Mouse (Mus musculus): ENCODE data around the gene Hoxd3.

Gene Hoxd3

GRCm38 (mm10) chr2:74679596-74679971 is 32.1 kb upstream of the Hoxd3 start:
- no peak for DNase-seq

GRCm38 (mm10) chr2:74679980-74680379 is 31.7 kb upstream of the Hoxd3 start:
- no peak for DNase-seq

DNA sequence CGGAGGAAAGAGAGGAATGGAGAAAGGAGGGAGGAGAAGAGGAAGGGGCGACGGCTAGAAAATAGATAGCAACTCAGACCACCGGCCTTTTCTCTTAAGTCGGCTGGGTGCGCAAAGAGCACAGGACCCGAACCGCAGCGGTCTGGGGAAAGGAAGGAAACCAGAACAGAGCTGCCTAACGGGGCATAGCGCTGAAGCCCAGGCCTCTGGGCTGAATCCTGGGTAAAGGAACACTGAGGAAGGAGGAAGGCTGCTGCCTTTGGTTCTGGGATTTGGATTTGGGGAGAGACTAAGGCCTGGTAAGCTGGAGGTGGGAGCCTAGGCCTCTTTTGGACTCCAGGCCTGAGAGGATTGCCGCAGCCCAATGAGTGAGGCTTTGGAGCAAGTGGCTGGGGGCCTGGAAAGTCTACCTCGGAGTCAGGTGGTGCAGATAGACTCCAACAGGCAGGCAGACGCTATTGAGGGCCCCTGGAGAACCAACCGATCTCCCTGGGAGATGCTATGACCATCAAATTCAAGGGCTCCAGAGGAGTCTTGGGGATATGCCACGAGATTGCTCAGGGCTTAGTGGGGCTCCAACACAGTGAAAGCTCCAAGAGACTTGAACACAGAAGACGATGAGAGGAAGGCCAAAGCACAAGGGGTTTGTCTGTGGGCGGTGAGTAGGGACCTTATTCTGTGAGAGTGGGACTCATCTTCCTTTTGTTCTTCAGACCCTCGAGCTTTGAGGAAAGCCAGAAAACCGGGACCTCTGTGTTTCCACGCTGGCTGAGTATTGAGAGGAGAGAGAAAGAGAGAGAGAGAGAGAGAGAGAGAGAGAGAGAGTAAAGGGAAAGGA is 30.9 kb upstream of the Hoxd3 start:
- DNase-seq = no peak

DNA sequence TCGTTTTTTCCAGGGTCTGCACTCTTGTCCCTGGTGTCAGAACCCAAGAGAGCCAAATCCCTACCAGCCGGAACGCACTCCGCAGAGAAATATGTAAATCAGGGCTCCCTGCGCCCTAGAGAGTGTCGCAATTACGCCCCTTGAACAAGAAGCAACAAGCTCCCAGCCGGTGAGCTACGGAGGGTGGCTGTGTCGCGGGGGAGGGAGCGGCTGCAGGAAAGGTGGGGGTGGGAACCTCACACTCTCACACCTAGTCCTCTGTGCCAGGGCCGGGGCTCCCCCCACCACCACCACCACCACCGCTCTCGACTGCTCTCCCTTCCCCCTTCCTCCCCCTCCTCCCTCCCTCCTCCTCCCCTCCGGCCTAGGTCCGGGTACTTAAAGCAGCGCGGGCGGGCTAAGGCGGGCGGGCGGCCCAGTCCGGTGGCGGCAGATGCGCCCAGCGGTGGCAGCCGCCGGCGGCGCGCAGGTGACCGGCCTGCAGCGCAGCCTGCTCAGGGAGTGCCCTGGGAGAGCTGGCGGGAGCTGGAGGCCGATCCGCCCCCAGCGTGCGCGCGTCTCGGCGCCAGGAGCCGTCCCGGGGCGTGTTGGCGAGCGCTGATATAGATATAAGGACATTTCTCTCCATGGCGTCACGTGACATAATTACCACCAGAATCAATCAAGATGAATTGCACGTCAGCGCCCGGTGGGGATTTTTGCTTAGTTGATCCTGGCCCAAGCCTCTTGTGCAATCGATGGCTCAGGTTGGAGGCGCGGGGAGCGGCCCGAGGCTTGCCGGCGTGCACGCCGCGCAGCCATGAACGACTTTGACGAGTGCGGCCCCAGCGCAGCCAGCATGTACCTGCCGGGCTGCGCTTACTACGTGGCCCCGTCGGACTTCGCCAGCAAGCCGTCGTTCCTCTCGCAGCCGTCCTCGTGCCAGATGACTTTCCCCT is 29.9 kb upstream of the Hoxd3 start:
- DNase-seq = peak in 1 of 2 experiments; percentile 51

DNA sequence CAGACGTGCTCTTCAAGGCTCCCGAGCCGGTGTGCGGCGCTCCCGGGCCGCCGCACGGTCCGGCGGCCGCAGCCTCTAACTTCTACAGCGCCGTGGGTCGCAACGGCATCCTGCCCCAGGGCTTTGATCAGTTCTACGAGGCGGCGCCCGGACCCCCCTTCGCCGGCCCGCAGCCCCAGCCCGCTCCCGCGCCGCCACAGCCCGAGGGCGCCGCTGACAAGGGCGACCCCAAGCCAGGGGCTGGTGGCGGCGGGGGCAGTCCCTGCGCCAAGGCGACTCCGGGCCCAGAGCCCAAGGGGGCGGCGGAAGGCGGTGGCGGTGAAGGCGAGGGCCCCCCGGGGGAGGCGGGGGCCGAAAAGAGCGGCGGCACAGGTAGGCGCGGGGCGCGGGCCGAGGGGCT is 28.9 kb upstream of the Hoxd3 start:
- no peak for DNase-seq

DNA sequence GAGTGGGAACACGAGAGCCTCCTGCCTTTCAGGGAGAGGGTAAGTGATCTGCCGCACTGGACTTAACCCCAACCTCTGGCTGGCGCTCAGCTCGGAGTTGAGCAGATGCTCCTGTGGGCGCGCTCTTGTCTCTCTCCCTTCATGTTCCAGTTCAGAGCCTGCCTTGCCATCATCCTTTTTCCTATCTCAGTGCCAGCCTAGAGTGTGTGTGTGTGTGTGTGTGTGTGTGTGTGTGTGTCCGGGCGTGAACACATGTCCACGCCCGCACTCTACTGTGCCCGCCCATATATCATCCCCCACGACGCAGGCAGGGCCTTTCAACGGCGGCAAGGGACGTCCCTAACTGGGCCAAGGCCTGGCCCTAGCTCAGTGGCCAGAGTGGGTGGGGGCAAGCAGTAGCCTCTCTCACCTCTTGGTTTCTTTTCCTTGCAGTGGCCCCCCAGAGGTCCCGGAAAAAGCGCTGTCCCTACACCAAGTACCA is 28.2 kb upstream of the Hoxd3 start:
- DNase-seq = no peak

DNA sequence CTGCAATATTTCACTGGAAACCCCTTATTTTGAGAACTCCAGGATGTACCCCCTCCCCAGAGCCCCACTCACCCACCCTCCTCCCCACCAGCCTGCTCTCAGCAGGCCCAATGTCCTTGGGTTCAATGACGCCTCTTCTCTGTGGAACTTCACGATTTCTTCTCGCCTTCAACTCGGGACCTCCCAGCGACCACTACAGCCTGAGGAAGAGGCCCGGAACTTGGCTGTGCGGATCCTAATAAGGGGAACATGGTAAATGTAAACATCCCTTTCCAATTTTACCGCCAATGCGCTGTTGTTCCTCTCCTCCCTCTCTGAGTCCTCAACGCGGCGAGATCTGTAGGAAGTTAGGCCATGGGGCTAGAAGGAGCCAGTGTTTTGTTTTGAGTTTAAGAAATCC is 27.6 kb upstream of the Hoxd3 start:
- DNase-seq = no peak

GRCm38 (mm10) chr2:74685059-74685603 is 26.6 kb upstream of the Hoxd3 start:
- no peak for DNase-seq

GRCm38 (mm10) chr2:74686301-74686987 is 25.3 kb upstream of the Hoxd3 start:
- peak; percentile 91 for DNase-seq

DNA sequence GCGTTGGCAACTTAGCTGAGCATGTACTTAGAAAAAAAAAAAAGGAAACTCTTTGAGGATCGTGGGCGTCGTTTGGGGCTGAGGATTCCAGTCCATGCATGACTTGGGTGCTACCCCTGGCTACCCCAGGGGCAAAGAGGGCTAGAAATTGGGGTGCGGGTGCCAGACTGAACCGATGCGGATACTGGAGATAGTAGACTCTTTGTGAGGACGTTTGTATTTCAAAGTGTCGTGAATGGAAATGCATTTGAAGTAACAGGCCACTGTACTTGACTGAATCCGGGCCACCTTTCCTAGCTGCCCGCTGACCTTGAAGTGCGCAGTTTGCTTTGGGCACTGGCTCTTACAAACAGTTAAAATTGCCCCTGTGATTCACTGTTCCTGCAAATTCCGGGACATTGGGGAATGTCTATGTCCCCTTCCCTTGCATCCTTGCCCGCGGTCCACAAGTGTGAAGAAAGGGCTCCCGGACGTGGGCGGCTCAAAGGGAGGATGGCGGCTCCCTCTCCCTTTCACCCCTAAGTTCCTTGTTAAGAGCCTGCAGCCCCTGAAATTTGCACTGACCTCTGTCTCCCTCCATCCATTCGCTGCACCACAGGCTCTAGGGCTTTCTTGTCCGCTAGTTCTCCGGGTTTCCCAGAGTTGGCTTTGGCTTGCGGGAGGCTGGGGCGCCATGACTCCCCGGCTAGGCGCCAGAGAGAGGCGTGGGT is 24.6 kb upstream of the Hoxd3 start:
- DNase-seq = no peak

DNA sequence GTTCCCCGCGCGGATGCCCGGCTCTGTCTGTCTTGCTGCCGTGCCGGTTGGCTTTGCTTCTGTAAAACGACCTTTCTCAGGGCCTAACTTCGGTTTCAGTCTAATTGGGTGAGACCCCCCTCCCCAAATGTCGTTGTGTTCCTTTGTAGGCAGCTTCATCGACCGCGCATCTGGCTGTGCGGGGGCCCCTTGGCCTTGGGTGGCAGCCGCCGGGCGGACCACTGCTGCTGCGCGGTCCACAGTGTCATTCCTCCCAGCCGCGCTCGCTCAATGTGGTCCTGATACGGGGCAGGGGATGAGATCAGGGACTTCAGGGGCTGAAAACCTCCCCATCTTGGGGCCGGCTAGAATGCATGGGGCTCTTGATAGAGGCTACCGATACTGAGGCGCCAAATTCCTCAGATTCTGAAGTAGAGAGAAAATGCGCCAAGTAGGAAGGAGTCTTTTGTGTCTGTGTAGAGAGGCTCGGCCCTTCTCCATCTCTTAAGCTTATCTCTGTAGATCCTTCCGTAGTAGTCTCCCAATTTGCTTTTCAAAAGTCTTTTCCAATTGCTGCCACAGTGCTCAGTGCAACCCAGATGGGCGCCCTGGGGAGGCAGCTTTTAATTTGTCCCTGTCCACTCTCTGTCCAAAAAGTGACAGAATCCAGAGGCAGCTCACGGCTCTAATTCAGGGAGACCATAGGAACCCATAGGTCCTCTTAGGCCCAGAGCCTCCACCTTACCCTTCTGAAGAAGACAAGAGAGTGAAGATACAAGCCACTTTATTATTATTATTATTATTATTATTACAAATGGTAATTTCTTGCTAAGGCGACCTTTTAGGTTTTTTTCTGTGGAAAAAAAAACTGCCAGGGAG is 23.8 kb upstream of the Hoxd3 start:
- DNase-seq = no peak

DNA sequence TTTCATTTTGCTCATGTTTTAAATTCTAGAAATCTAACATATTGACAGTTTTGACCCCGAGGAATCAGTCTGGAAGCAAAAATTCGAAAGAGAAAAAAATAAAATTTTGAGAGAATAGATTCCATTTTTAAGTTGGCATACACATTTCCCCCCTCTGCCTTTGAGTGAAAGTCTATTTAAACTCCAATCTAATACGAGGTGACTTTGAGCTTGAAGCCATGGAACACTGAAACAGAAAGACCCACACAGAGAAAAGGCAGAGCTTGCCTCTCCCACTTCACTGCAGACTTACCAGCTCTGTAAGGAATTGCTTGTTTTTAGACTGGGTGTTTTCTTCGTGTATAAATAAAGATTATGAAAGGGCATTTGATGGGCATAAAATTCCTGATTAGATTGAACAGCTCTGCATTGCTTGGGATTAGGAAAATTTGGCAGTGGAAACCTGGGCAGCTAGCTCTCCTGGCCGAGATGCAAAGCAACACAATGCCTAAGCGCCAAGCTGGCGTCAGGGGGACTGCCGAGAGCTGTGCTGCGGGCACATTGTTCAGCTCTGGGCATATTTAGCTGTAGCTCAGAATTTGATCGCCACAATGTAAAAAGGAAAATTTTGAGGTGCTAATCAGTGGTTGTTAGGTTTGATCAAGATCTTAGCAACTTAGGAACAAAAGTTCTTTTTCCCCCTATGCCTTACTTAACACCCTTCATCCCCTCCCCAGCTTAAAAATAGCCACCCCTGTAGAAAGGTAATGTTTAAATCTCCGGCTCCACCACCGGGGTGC is 22.7 kb upstream of the Hoxd3 start:
- no peak for DNase-seq

GRCm38 (mm10) chr2:74689574-74690337 is 22.0 kb upstream of the Hoxd3 start:
- DNase-seq = peak in 1 of 2 experiments; percentile 54

- DNase-seq = no peak
These were observed 21.4 kb upstream of the Hoxd3 start for GRCm38 (mm10) chr2:74690338-74690716.

DNA sequence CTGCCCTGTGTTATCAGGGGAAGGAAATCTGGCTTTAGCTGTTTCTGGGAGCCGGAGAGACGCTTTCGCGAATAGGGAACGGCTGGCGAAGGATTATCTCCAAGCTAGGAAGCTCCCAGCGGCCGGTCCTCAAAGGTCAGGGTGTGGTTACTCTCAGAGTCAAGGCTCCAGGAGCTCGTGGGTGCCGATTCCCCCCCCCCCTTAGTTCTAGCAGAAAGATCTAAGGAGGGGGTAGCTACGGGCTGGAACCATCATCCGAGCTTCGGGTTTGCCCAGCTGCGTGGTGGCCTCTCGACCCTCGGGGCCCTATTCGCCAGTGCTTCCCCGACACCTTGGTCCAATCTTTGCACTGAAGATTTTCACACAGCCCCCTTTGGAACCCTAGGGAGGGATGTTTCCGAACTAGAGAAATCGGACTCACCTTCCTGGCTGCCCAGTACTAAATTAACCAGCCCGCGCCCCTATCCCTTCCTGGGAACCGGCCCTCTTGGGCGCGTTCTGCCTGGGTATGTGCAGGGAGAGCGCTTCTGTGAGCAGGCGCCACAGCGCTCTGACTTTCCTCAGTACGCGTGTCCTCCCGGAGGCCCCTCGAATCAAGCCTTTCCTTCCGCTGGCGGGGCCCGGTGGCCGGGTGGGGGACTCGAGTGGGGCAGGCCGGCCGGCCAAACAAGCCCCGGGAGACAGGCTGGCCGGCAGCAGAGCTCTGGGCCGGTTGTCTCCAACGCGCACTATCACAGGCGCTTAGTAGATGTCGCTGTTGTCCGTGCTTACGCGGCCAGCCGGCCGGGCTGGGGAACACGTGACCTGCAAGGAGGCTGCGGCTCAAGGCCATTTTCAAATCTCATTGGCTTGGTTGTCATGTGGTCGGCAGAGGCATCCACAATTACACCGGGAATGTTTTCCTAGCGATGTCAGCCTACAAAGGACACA is 20.4 kb upstream of the Hoxd3 start, which contains the start of gene Hoxd10:
Gene Hoxd10 (plus strand): TSS at position 903 of the 930 bp plus-strand sequence.
- DNase-seq = peak; percentile 89 to 94

DNA sequence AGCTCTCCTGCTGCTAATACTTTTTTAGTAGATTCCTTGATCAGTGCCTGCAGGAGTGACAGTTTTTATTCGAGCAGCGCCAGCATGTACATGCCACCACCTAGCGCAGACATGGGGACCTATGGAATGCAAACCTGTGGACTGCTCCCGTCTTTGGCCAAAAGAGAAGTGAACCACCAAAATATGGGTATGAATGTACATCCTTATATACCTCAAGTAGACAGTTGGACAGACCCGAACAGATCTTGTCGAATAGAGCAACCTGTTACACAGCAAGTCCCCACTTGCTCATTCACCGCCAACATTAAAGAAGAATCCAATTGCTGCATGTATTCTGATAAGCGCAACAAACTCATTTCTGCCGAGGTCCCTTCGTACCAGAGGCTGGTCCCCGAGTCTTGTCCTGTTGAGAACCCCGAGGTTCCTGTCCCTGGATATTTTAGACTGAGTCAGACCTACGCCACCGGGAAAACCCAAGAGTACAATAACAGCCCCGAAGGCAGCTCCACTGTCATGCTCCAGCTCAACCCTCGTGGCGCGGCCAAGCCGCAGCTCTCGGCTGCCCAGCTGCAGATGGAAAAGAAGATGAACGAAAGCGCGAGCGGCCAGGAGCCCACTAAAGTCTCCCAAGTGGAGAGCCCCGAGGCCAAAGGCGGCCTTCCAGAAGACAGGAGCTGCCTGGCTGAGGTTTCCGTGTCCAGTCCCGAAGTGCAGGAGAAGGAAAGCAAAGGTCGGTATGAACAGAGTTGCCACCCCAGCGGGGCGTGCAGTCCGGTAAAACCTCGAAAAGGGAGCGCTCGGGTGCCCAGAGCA is 19.5 kb upstream of the Hoxd3 start:
- DNase-seq = peak in 1 of 2 experiments; percentile 43

GRCm38 (mm10) chr2:74692808-74693431 is 18.8 kb upstream of the Hoxd3 start:
- no peak for DNase-seq
